Mouse (Mus musculus): ENCODE measurements at regions not wholly inside any gene's neighbourhood (a gene's known extent, or its start where the extent isn't known, plus 50 kb on each side); places are given as distances from the start of the nearest gene placed in this dataset.

DNA sequence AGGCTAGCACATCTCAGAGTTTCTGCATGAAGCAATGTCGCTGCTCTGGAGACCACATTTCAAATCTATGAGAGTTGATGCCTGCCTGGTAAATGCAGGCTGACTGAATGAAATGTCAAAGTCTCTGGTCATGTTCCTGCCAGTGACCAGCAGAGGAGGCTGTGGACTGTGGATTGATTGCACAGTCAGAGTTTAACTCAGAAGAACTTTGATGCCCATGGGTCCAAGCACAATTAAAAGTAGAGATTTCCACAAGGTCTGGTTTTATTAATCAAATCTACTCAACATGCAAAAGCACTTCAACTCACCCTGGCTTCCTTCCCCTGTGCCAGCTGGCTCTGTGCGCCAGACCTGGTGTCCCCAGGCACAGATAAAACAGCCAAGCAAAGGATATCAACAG is 81.3 kb downstream of the Hsd17b3 start:
- ATAC-seq (ENCODE audit: low FRiP score) = no peak
- no peak overlapping the region for H3K4me3 ChIP-seq
- H3K27ac ChIP-seq = no peak overlapping the region
- H3K36me3 ChIP-seq = no peaks in the 10 kb centered on the region
- H3K9me3 ChIP-seq = no peaks in the 10 kb centered on the region
- 89% methylated on average over 2 of the region's 2 CpGs for WGBS
- H3K9ac ChIP-seq = no peak overlapping the region
- H3K27me3 ChIP-seq = peaks cover 3% of the 10 kb centered on the region; the same call in 1 of the 2 replicates
- no peak overlapping the region for H3K4me2 ChIP-seq
- H3K4me1 ChIP-seq (replicated peaks) = peaks cover 7% of the 10 kb centered on the region

DNA sequence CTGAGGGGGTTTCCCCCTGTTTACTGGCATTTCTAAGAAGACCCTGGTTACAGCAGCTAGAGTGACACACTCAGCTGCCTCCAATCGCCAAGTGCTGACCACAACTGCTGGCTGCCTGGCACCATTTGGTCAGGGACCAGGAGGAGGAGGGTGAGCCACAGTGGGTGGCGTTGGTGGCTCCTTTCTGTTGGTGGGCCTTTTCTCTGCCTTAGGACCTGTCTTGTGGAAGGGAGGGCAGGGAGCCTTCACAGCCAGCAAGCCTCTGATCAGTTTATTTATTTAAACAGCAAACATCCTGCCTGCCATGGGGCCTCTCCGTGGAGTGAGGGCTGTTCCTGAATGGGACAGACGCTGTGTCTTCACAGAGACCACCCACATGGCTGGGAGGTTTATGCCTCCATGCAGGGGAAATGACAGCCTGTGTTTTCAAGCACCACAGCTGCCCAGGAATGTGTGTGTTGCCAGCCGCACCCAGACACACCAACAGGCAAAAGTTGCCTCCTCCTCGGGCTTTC is 86.0 kb downstream of the Hsd17b3 start:
- H3K9me3 ChIP-seq = no peaks in the 10 kb centered on the region
- peak overlapping the region; percentile 48; the same call in 1 of the 2 replicates for H3K27ac ChIP-seq
- no peak overlapping the region for H3K4me3 ChIP-seq
- H3K4me1 ChIP-seq (replicated peaks) = peaks cover 11% of the 10 kb centered on the region
- H3K4me2 ChIP-seq = no peak overlapping the region
- 5% methylated on average over 6 of the region's 6 CpGs for WGBS
- peak overlapping the region; percentile 30; the same call in 1 of the 2 replicates for H3K9ac ChIP-seq
- no peaks in the 10 kb centered on the region for H3K36me3 ChIP-seq
- peak; percentile 49; the same call in 1 of the 2 replicates for ATAC-seq (ENCODE audit: low FRiP score)
- H3K27me3 ChIP-seq = peaks cover 20% of the 10 kb centered on the region

DNA sequence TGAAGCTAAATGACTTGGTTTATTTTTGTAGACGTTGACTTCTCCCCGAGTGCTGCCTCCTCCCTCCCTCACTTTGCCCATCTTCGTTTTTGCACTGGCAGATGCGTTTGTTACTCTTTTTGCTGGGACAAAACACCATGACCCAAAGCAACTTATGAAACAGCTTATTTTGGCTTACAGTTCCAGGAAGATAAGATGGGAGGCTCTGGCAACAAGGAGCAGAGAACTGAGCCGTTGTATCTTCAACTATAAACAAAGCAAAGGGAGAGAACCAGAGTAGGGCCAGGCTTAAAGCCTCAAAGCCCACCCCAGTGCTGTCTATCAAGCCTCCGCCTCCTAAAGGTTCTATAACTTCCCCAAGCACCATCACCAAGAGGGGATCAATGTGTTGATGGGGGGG is 88.7 kb downstream of the Hsd17b3 start:
- ATAC-seq (ENCODE audit: low FRiP score) = no peak
- Histone ChIP-seq H3K9ac (no peak overlapping the region), H3K27me3 (peaks cover 17% of the 10 kb centered on the region), H3K27ac (no peak overlapping the region), H3K9me3 (no peaks in the 10 kb centered on the region), H3K36me3 (no peaks in the 10 kb centered on the region), H3K4me1 (replicated peaks) (peaks cover 11% of the 10 kb centered on the region), H3K4me2 (no peak overlapping the region), H3K4me3 (no peak overlapping the region)
- 84% methylated on average over 6 of the region's 6 CpGs for WGBS

DNA sequence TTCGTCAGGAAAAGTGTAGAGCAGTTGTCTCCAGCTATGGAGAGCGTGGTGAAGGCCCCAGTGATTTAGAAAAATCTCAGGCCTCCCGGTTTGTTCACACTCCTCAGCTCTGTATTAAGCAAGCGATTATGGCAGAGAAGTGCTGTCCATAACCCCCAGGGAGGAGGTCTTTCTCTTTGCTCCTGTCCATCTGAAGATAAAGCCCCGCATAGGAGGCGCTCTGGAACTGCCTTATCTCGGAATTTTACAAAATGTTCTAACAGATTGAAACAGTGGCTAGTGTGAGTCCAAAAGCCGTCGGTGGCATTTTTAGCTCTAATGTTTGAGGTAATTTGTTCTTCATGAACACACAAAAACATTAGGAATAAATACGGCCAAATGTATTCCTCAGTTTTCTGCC is 90.4 kb downstream of the Hsd17b3 start:
- WGBS = 47% methylated on average over 10 of the region's 10 CpGs
- Histone ChIP-seq H3K27me3 (peaks cover 17% of the 10 kb centered on the region), H3K4me1 (replicated peaks) (peaks cover 11% of the 10 kb centered on the region), H3K4me2 (no peak overlapping the region), H3K36me3 (no peaks in the 10 kb centered on the region), H3K9me3 (no peaks in the 10 kb centered on the region), H3K27ac (no peak overlapping the region), H3K4me3 (no peak overlapping the region), H3K9ac (no peak overlapping the region)
- no peak for ATAC-seq (ENCODE audit: low FRiP score)

- H3K4me1 ChIP-seq (replicated peaks) = peaks cover 7% of the 10 kb centered on the region; the same call in 1 of the 2 replicates
- H3K4me3 ChIP-seq = no peak overlapping the region
- H3K9ac ChIP-seq = no peak overlapping the region
- H3K4me2 ChIP-seq = no peak overlapping the region
- no peaks in the 10 kb centered on the region for H3K36me3 ChIP-seq
- H3K27ac ChIP-seq = no peak overlapping the region
- WGBS = 78% methylated on average over 12 of the region's 12 CpGs
- no peak for ATAC-seq (ENCODE audit: low FRiP score)
- no peaks in the 10 kb centered on the region for H3K9me3 ChIP-seq
- H3K27me3 ChIP-seq = 0 out of 2 replicates have a peak, but pooled peaks cover 2% of the 10 kb centered on the region
Observed at GRCm38 (mm10) chr13:63993857-63994477, 95.1 kb downstream of the Hsd17b3 start.

GRCm38 (mm10) chr13:63992989-63993388 is 96.0 kb downstream of the Hsd17b3 start:
- Histone ChIP-seq H3K4me2 (no peak overlapping the region), H3K36me3 (no peaks in the 10 kb centered on the region), H3K4me3 (no peak overlapping the region), H3K4me1 (replicated peaks) (peaks cover 7% of the 10 kb centered on the region; the same call in 1 of the 2 replicates), H3K9ac (no peak overlapping the region), H3K27ac (no peak overlapping the region), H3K9me3 (no peaks in the 10 kb centered on the region), H3K27me3 (0 out of 2 replicates have a peak, but pooled peaks cover 2% of the 10 kb centered on the region)
- WGBS = 78% methylated on average over 1 of the region's 1 CpGs
- no peak for ATAC-seq (ENCODE audit: low FRiP score)

DNA sequence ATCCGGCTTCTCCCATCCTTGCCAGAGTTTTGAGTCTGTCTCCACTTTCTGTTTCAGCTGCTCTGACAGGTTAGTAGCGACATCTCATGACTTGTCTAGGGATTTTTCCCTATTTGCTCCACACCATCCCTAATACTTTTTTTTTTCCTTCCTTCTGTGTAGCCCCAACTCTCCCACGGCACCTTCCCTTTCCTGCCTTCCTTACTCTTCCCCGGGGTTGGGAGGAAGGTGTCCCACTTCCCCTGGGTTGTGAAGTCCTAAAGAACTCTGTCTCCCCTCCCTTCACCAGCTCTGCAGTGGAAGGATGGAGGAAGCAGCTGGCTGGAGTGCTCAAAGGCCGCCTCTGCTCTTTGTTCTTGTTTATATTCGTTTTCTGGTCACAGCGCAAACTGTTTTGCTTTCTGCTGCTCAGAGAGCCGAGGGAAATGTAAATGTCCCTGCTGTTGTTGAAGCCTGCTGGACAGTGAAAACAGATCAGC is 98.5 kb downstream of the Hsd17b3 start:
- 13% methylated on average over 8 of the region's 8 CpGs for WGBS
- Histone ChIP-seq H3K9me3 (no peaks in the 10 kb centered on the region), H3K9ac (no peak overlapping the region), H3K4me2 (peak overlapping the region; percentile 23), H3K27me3 (0 out of 2 replicates have a peak, but pooled peaks cover 5% of the 10 kb centered on the region), H3K4me3 (no peak overlapping the region), H3K27ac (peak overlapping the region; percentile 62), H3K4me1 (replicated peaks) (peaks cover 20% of the 10 kb centered on the region), H3K36me3 (no peaks in the 10 kb centered on the region)
- ATAC-seq (ENCODE audit: low FRiP score) = 0 out of 2 replicates have a peak, but pooled peaks have one; percentile 40

GRCm38 (mm10) chr13:63989769-63990168 is 99.3 kb downstream of the Hsd17b3 start:
- peaks cover 27% of the 10 kb centered on the region for H3K4me1 ChIP-seq (replicated peaks)
- no peak for ATAC-seq (ENCODE audit: low FRiP score)
- H3K4me2 ChIP-seq = no peak overlapping the region
- H3K4me3 ChIP-seq = no peak overlapping the region
- no peaks in the 10 kb centered on the region for H3K36me3 ChIP-seq
- 77% methylated on average over 2 of the region's 2 CpGs for WGBS
- H3K27me3 ChIP-seq = 0 out of 2 replicates have a peak, but pooled peaks cover 5% of the 10 kb centered on the region
- H3K9me3 ChIP-seq = no peaks in the 10 kb centered on the region
- no peak overlapping the region for H3K27ac ChIP-seq
- no peak overlapping the region for H3K9ac ChIP-seq

DNA sequence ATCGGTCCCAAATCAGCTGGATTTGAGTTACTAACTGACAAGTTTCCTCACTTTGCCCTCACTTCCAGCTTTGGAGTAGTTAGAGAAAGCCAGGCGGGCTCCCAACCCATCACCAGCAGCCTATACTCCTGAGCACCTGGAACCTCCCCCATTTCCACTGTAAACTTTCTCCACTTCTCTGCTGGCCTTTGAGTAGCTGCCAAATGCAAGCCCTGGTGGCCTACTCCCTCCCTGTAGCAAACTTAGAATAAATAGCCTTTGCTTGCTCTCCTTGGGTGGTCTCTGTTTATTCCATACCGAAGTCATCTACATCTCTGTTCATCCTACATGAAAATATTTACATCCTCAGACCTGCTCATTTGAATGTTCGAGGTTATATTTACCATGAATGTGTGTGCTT is 100.8 kb downstream of the Hsd17b3 start:
- Histone ChIP-seq H3K4me3 (no peak overlapping the region), H3K4me2 (no peak overlapping the region), H3K4me1 (replicated peaks) (peaks cover 34% of the 10 kb centered on the region), H3K27ac (no peak overlapping the region), H3K27me3 (0 out of 2 replicates have a peak, but pooled peaks cover 7% of the 10 kb centered on the region), H3K36me3 (no peaks in the 10 kb centered on the region), H3K9ac (no peak overlapping the region), H3K9me3 (no peaks in the 10 kb centered on the region)
- WGBS = 82% methylated on average over 4 of the region's 4 CpGs
- no peak for ATAC-seq (ENCODE audit: low FRiP score)

GRCm38 (mm10) chr13:63986681-63987080 is 102.3 kb downstream of the Hsd17b3 start:
- H3K9me3 ChIP-seq = no peaks in the 10 kb centered on the region
- no peak for ATAC-seq (ENCODE audit: low FRiP score)
- WGBS = 83% methylated on average over 5 of the region's 5 CpGs
- H3K4me1 ChIP-seq (replicated peaks) = peaks cover 34% of the 10 kb centered on the region
- no peak overlapping the region for H3K9ac ChIP-seq
- H3K27me3 ChIP-seq = peaks cover 10% of the 10 kb centered on the region; the same call in 1 of the 2 replicates
- H3K4me3 ChIP-seq = no peak overlapping the region
- no peak overlapping the region for H3K4me2 ChIP-seq
- H3K27ac ChIP-seq = no peak overlapping the region
- no peaks in the 10 kb centered on the region for H3K36me3 ChIP-seq

GRCm38 (mm10) chr13:63985590-63985989 is 103.4 kb downstream of the Hsd17b3 start:
- 8% methylated on average over 4 of the region's 4 CpGs for WGBS
- peak; percentile 78 for ATAC-seq (ENCODE audit: low FRiP score)
- Histone ChIP-seq H3K36me3 (no peaks in the 10 kb centered on the region), H3K27ac (no peak overlapping the region), H3K4me2 (no peak overlapping the region), H3K9ac (no peak overlapping the region), H3K4me1 (replicated peaks) (peaks cover 33% of the 10 kb centered on the region), H3K4me3 (no peak overlapping the region), H3K27me3 (peaks cover 13% of the 10 kb centered on the region; the same call in 1 of the 2 replicates), H3K9me3 (no peaks in the 10 kb centered on the region)

- Histone ChIP-seq H3K4me3 (no peak overlapping the region), H3K9ac (no peak overlapping the region), H3K27me3 (peaks cover 13% of the 10 kb centered on the region; the same call in 1 of the 2 replicates), H3K4me1 (replicated peaks) (peaks cover 36% of the 10 kb centered on the region), H3K9me3 (no peaks in the 10 kb centered on the region), H3K27ac (no peak overlapping the region), H3K4me2 (no peak overlapping the region), H3K36me3 (no peaks in the 10 kb centered on the region)
- 89% methylated on average over 5 of the region's 5 CpGs for WGBS
- no peak for ATAC-seq (ENCODE audit: low FRiP score)
Observed at GRCm38 (mm10) chr13:63985086-63985485, 103.9 kb downstream of the Hsd17b3 start.

Measured in hindbrain, embryonic 13.5 days (tissue).